Mouse (Mus musculus) hematopoietic stem cell, adult 5-6 weeks (primary cell): ENCODE data around the gene Osbp2. TPM values are rescaled to one million over a fixed set of nuclear protein-coding genes. Genes with fewer than 3 reads are reported as not detected.

ENCODE experiments used
- ATAC-seq, 2 experiments: fragments of 125-278 bp in 1 of 2; replicated peaks in 1 of 2; 2 replicates each; pipeline ENCODE4 v1.8.0; 2016 to 2017; ENCODE audit warnings: inconsistent platforms in 2 of 2, mild to moderate bottlenecking in 2 of 2, moderate number of reproducible peaks in 2 of 2, low read depth in 1 of 2, moderate TSS enrichment in 1 of 2; ENCODE audit not compliant: low FRiP score in 2 of 2, poor library complexity in 2 of 2, severe bottlenecking in 2 of 2, insufficient read depth in 1 of 2, low TSS enrichment in 1 of 2
- total RNA-seq: library from RNA; stranded (forward); fragments of 172-1452, 232-1000 nt; gene quantifications from 2 replicates; pipeline ENCODE4 v1.2.3, GENCODE M21; 2017

The Osbp2 gene
- total RNA-seq, 1 experiment from 2014 or later: not detected

DNA sequence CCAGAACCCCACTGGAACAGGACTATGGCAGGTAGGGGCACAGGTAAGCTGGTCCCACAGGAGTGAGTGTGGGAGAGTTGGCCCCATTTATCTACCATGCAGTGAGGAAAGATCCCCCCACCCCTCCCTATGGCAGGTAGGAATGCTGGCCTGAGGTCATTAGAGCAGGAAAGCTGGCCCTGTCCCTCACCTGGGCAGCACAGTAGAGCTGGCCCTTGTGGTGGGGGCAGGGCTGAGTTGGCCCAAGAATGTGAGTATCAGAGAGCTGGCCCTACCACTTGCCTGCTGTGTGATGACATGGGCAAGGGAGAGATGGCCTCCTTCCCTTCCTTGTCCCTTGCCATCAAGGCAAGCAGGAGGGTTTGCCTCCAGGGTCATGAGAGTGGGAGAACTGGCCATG lies 73.0 kb downstream of the Osbp2 start:
- no peak for ATAC-seq

DNA sequence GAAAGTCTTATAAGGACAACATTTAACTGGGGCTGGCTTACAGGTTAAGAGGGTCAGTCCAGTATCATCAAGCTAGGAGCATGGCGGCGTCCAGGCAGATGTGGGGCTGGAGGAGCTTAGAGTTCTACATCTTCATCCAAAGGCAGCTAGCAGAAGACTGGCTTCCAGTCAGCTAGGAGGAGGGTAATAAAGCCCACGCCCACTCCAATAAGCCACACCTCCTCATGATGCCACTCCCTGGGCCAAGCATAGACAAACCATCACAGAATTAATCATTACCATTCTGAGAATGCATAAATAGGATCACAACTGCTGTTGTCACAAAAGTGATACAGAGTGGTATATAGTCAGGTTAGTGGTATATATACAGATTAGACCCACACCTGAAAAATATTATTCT lies 73.8 kb downstream of the Osbp2 start:
- no peak for ATAC-seq

DNA sequence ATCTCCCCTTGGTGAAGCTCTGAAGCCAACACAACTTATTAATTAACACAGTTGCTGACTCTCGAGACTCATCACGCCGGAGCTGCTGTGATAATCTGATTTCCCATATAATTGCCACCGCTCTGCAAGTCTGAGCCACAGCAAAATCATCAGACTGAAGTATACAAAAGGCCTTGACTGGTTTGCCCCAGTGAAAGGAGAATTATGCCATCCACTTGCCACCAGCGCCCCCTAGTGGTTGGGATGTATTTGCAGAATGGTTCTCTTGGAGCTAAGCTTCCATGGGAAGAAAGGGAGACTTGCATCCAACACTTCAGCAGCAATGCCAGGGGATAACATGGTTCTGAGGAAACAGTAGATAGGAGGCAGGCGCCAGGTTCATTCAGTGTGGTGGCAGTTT lies 77.1 kb downstream of the Osbp2 start:
- ATAC-seq: peak; percentile 27 to 45; a peak in 1 of 4 replicates

DNA sequence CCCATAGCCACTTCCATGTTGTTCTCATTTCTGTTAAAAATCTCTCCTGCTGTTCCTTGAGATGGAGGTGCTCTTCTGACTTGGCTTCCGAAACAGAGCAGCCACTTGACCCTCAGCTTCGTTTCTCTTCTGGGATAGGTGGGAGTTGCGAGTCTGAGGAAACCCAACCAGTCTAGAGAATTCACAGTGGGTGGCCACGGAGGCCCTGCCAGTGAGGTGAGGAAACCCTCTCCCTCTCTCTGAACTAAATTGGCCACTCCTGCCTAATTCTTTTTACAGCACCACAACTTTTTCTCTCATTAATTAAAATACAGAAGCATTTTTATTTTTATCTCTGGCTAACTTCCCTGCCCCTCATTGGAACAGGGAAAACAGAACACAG lies 88.4 kb downstream of the Osbp2 start:
- ATAC-seq: no peak

DNA sequence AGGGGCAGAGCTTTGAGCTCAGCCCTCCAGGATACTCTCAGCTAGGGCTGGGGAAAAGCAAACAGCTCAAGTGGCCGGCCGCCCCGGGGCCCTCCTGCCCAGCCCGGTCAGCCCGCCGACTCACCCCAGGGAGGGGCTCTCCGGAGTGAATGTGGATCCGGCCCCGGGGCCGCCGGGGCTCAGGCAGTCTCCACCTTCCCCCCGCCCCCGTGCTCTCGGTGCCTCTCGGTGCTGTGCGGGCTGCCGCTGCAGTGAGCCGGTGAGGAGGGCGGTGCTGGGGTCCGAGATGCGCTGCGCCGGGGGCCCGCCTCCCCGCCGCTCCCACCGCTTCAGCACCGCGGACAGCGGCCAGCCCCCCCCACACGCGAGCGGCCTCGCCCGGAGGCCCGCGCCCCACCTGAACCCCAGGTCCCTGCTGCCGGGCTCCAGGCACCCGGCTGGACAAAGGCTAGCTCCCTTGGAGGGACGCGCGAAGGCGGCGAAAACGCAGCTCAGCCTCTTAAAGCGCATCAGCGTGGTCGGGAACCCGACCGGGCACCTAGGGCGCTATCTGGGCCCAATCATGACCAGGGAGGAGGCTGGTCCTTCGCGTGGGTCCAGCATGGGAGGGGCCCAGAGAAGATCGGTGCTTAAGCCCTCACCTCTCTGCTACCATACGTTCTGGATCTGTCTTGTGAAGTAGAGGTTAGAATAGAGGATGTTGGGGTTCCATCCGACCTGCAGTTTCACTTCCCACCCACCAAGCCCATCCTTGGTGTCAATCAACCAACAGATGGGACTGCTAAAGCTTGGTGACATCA lies 89.0 kb downstream of the Osbp2 start:
- peak; percentile 36 to 37; a peak in 2 of 4 replicates for ATAC-seq

DNA sequence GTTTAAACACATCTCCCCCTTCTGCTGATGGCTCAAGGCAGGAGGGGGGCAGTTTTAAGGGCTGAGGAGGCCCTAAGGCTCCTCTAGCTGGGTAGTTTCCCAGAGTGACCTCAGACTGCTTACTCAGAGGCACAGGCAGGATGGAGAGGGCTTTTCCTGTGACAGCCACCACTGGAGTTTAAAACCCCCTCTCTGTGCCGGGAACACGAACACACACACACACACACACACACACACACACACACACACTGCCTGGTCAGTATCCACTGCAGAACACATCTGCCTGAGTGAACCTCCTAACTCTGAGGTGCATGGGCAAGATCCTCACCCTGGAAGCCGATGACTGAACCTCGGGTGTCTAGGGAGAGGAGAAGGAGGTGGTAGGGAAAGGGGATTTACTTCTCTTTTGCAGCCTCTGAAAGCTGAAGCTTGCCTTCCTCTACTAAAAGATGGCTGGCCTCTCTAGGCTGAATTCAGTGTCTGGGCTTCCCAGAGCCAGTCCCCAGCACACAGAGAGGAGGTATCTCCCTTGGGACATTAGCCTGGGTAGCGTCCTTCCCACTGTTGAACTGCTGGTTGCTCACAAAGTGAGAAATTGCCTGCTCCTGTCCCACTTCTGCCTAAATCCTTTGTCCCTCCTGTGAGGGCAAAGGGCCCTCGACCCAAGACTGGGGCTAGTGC lies 89.8 kb downstream of the Osbp2 start:
- no peak for ATAC-seq

DNA sequence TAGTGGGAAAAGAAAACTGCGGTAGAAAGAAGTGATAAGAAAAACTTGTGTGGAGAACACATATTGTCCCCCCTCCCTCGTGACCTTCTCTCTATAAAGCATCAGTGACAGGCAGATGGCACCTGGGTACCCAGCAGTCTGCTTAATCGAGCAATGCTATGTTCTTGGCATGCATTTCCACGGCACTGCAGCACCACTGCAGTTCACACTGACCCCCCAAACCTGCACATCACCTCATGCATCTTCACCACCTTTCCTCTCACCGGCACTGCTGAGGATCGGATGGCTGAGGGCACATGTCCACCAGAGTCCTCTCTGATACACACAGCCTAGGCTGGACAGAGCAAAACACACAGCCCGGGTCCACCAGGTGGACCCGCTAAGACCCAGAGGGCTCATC lies 90.6 kb downstream of the Osbp2 start:
- ATAC-seq: no peak

DNA sequence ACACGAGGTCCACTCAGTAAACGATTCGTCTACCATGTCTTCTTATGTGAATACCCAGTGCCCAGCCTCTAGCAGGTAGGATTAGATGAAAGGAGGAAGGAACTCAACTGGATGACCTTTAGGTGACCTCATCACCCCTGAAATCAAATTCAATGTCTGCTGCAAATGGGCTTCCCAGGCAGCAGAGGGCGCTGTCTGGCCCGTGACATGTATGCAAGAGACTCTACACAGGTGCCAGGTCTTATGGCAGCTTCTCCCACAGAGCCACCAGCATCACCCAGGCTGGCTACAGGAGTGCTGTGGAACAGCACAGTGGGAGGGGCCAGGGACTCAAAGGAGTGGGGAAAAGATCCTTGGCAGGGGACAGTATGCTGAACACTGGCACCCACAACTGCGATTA lies 92.4 kb downstream of the Osbp2 start:
- no peak; a peak in 1 of 4 replicates for ATAC-seq

DNA sequence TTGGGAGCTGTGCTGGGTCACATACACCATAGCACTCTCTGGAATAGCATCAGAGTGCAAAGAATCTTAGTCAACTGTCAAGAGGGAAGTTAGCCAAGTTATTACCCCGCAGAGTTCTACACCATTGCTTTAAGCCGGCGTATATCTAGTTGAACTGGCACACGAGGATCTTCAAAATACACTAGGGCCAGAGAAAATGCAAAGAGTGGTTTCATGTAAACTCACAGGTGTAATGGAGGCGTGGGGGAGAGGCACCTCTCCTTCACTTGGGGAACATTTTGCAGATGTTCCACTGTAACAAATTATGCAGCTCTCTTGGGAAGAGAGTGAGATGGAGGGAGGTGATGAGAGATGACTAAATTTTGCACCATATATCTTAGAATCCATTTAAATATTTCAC lies 95.9 kb downstream of the Osbp2 start:
- no peak for ATAC-seq

DNA sequence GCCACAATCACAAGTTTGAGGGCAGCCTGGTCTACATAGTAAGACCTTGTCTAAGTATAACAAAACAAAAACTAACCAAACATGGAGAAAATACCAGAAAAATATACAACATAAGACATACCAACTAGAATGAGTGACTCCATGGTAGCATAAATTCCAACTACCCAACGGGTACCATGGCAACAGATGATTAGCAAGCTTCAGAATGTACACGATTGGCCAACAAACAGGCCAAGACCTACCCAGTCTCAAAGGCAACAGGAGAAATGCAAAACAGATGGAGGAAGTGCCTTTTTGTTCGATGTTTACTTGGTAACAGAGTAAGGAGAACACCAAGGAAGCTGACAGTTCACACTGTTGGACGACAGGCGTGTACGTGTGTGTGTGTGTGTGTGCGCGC lies 96.7 kb downstream of the Osbp2 start:
- no peak for ATAC-seq

DNA sequence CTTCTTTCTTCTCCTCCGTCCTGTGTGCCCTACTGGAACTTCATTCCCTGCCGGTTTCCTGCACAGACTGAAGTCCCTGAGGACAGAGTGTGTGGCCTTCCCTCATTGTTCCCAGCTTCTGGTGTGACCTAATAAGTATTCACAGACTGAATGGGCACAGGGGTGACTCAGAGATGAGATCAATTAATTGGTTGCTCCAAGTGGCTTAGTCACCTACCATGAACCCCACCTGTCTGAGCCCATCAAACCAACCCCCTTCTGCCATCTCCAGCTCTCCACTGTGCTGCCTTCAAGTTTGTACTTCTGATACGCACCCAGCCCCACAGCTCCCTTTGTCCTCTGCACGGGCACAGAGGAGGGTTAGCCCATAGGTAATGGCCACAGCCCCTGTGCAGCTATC lies 99.4 kb downstream of the Osbp2 start:
- no peak for ATAC-seq

DNA sequence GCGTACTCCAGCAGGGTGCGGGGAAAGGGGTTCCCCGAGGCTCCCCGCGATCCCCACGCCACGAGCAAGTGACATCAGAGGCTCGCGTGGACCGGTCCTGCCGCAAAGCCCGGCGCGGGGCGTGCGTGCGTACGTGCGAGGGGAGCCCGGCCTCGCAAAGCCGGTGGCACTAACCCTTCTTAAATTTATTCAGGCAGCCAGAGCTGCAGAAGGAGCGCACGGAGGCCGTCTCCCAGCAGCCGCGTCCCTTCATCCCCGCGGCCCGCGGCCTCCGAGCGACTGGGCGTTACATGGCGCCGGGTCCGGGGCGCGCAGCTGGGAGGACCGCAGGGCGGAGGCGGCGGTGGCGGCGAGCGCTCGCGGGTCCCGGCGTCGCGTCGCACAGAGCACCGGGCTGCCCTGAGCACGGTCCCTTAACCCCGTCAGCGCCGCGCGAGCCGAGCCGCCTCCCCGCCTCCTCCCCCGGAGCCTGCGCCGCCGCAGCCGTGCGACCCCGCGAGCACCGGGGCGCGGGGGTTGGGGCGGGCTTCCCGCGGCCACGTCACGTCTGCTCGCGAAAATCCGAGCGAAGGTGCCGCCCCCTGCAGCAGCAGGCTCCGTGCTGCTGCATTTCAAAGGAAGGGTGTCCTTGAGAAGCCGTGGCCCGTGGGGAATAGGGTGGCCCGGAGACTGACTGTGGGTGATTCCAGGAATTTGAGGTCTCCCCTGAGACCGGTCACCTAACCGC lies 101.8 kb downstream of the Osbp2 start:
- ATAC-seq: no peak; a peak in 1 of 4 replicates

DNA sequence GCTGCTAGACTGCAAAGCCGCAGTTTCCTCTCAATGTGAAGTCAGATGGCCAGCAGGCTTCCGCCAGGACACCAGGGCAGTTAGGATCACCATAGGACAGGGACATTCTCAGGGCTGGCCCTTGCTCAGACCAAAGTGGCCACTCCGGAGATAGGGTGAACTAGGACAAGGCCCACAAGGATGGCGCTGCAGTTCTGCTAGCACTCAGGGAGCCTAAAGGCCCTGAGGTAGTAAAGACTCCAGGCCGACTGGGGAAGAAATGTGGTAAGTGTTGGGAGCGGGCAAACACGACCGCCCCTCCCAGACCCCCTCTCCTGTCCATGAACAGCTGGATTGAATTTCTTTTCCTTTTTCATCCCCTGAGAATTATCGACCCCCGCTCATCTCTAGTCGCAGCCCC lies 102.4 kb downstream of the Osbp2 start:
- ATAC-seq: no peak

DNA sequence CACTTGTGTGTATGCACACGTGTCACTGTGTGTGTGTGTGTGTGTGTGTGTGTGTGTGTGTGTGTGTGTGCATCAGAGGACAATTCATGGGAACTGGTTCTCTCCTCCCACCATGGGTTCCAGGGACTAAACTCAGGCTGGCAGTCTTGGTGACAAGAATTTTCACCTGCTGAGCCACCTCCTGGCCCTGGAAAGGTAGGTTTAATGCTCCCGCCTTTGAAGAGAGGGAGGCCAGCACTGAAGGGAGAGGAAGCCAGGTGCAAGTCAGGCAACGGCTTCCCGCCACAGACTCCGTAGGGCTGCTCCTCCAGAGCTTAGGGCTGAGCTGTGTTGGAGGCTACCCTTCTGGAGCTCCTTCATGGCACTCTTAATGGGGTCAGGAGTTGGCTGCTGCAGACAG lies 104.3 kb downstream of the Osbp2 start:
- ATAC-seq: no peak

DNA sequence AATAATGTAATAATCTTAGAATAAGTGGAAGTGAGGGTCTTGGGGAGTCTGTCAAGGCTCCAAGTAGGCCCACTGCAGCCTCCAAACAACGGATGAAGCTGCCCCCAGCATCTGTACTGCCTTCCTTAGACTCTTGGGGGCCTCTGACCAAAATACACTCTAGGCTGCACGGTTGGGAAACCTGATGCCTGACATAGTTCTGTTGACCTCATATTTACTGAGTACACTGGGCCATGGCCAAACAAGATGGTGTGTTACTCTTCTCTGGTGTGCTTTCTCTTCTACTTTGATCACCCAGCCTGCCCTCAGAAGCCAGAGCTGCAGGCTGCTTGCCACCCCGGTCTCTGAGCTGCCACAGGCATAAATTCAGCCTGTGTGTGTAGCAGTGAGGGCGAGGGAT lies 108.4 kb downstream of the Osbp2 start:
- ATAC-seq: no peak

DNA sequence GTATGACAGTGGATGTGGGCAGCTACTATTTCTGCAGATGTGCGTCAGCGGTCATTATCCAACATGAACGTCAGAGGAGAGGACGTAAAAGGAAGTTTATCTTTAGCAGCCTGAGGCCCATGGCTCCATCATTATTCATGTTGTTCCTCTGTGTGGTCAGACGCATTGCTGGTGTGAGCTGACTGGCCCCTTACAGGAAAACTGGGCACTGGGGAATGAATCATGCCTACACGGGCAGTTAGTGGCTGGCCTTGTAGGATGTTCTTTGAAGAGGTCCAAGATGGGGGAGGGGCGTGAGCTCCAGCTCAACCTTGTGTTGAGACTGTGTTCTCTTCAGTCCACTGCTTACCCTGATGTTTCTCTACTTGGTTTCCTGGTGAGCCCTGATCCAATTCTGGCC lies 109.0 kb downstream of the Osbp2 start:
- no peak for ATAC-seq

DNA sequence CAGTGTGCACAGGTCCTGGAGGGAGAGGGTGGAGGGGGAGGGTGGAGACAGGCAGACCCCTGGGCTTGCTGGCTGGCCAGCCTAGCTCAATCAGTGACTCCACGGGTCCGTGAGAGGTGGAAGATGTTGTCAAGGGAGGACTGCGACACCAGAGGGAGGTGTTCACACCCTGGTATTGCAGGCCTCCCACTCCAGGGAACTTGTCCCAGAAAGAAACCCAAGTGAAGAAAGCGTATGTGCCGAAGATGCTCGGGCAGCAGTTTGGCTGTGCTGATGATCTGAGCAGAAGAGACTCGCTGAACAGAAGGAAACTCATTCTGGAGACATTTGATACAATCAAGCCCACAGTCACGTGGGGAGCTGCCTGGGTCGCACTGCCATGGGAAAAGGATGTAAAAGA lies 109.8 kb downstream of the Osbp2 start:
- no peak for ATAC-seq

DNA sequence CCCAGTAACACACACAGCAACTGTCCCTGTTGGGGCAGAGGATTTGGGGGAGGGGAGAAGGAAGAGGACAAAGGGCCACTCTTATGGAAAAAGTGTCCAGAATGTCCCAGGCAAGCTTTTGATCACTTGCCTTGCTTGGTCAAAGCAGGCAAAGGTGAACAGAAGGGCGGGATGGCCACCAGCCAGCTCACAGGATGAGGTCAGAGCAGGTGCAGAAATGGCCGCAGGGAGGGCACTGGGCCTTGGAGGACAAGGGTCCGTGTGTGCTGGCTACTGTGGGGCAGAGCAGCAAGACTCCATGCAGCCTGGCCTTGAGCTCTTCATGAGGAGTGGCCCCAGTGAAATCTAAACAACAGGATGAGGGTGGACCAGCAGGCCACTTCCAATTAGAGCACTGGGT lies 110.9 kb downstream of the Osbp2 start:
- no peak for ATAC-seq
